Mouse (Mus musculus): Measurements from ENCODE around the gene Creb3l4. TPM values are rescaled to one million over a fixed set of nuclear protein-coding genes. Genes with fewer than 3 reads are reported as not detected.

Creb3l4 gene
- polyA plus RNA-seq, 1 experiment from 2014 or later = 12.9 TPM

- H3K4me2 ChIP-seq = peak overlapping the region; percentile 88
- H3K36me3 ChIP-seq = peaks cover 52% of the 10 kb centered on the region
- 83% methylated on average over 13 of the region's 13 CpGs for WGBS
- H3K4me1 ChIP-seq (replicated peaks) = peaks cover 20% of the 10 kb centered on the region
- ATAC-seq (ENCODE audit: insufficient number of reproducible peaks, insufficient read depth, low FRiP score, low TSS enrichment, low read depth) = no peak
- no peak overlapping the region for H3K27ac ChIP-seq
- H3K9ac ChIP-seq (replicated peaks) = 0 out of 2 replicates have a peak overlapping the region, but pooled peaks have one; percentile 81
- peak overlapping the region; percentile 76 for H3K4me3 ChIP-seq (replicated peaks)
- no peaks in the 10 kb centered on the region for H3K9me3 ChIP-seq
- no peaks in the 10 kb centered on the region for H3K27me3 ChIP-seq
Observed at GRCm38 (mm10) chr3:90211475-90212398, 31.6 kb downstream of the Creb3l4 start.

GRCm38 (mm10) chr3:90209908-90210566 is 33.3 kb downstream of the Creb3l4 start:
- Histone ChIP-seq H3K4me3 (replicated peaks) (no peak overlapping the region), H3K36me3 (peaks cover 52% of the 10 kb centered on the region), H3K27ac (no peak overlapping the region), H3K9ac (replicated peaks) (no peak overlapping the region), H3K9me3 (no peaks in the 10 kb centered on the region), H3K4me2 (no peak overlapping the region), H3K27me3 (no peaks in the 10 kb centered on the region), H3K4me1 (replicated peaks) (peaks cover 20% of the 10 kb centered on the region)
- no peak for ATAC-seq (ENCODE audit: insufficient number of reproducible peaks, insufficient read depth, low FRiP score, low TSS enrichment, low read depth)
- WGBS = 94% methylated on average over 5 of the region's 5 CpGs

- H3K4me2 ChIP-seq = no peak overlapping the region
- no peak overlapping the region for H3K27ac ChIP-seq
- no peak overlapping the region for H3K9ac ChIP-seq (replicated peaks)
- peaks cover 52% of the 10 kb centered on the region for H3K36me3 ChIP-seq
- H3K4me3 ChIP-seq (replicated peaks) = no peak overlapping the region
- ATAC-seq (ENCODE audit: insufficient number of reproducible peaks, insufficient read depth, low FRiP score, low TSS enrichment, low read depth) = no peak
- H3K27me3 ChIP-seq = no peaks in the 10 kb centered on the region
- peaks cover 15% of the 10 kb centered on the region for H3K4me1 ChIP-seq (replicated peaks)
- 80% methylated on average over 2 of the region's 2 CpGs for WGBS
- no peaks in the 10 kb centered on the region for H3K9me3 ChIP-seq
Observed at GRCm38 (mm10) chr3:90208662-90209061, 34.6 kb downstream of the Creb3l4 start.

GRCm38 (mm10) chr3:90204582-90204981 is 38.7 kb downstream of the Creb3l4 start:
- H3K4me3 ChIP-seq (replicated peaks) = no peak overlapping the region
- no peak overlapping the region for H3K4me2 ChIP-seq
- WGBS = 91% methylated on average over 2 of the region's 2 CpGs
- H3K36me3 ChIP-seq = peaks cover 22% of the 10 kb centered on the region
- no peaks in the 10 kb centered on the region for H3K27me3 ChIP-seq
- no peak overlapping the region for H3K27ac ChIP-seq
- no peaks in the 10 kb centered on the region for H3K9me3 ChIP-seq
- H3K4me1 ChIP-seq (replicated peaks) = no peaks in the 10 kb centered on the region
- H3K9ac ChIP-seq (replicated peaks) = no peak overlapping the region
- ATAC-seq (ENCODE audit: insufficient number of reproducible peaks, insufficient read depth, low FRiP score, low TSS enrichment, low read depth) = no peak

GRCm38 (mm10) chr3:90203619-90204018 is 39.7 kb downstream of the Creb3l4 start:
- peaks cover 12% of the 10 kb centered on the region for H3K36me3 ChIP-seq
- H3K4me3 ChIP-seq (replicated peaks) = no peak overlapping the region
- H3K27me3 ChIP-seq = no peaks in the 10 kb centered on the region
- H3K27ac ChIP-seq = no peak overlapping the region
- 78% methylated on average over 5 of the region's 5 CpGs for WGBS
- no peaks in the 10 kb centered on the region for H3K4me1 ChIP-seq (replicated peaks)
- H3K4me2 ChIP-seq = no peak overlapping the region
- H3K9me3 ChIP-seq = no peaks in the 10 kb centered on the region
- ATAC-seq (ENCODE audit: insufficient number of reproducible peaks, insufficient read depth, low FRiP score, low TSS enrichment, low read depth) = no peak
- no peak overlapping the region for H3K9ac ChIP-seq (replicated peaks)

- Histone ChIP-seq H3K27ac (no peak overlapping the region), H3K4me2 (no peak overlapping the region), H3K9me3 (no peaks in the 10 kb centered on the region), H3K27me3 (no peaks in the 10 kb centered on the region), H3K36me3 (peaks cover 5% of the 10 kb centered on the region), H3K4me1 (replicated peaks) (no peaks in the 10 kb centered on the region), H3K4me3 (replicated peaks) (no peak overlapping the region), H3K9ac (replicated peaks) (no peak overlapping the region)
- 64% methylated on average over 1 of the region's 1 CpGs for WGBS
- ATAC-seq (ENCODE audit: insufficient number of reproducible peaks, insufficient read depth, low FRiP score, low TSS enrichment, low read depth) = no peak
Observed at GRCm38 (mm10) chr3:90202884-90203283, 40.4 kb downstream of the Creb3l4 start.

GRCm38 (mm10) chr3:90197548-90197947 is 45.8 kb downstream of the Creb3l4 start:
- Histone ChIP-seq H3K4me2 (no peak overlapping the region), H3K27me3 (no peaks in the 10 kb centered on the region), H3K4me3 (replicated peaks) (no peak overlapping the region), H3K36me3 (no peaks in the 10 kb centered on the region), H3K4me1 (replicated peaks) (0 out of 2 replicates have a peak, but pooled peaks cover 4% of the 10 kb centered on the region), H3K9ac (replicated peaks) (no peak overlapping the region), H3K27ac (no peak overlapping the region), H3K9me3 (no peaks in the 10 kb centered on the region)
- WGBS = 69% methylated on average over 1 of the region's 1 CpGs
- ATAC-seq (ENCODE audit: insufficient number of reproducible peaks, insufficient read depth, low FRiP score, low TSS enrichment, low read depth) = no peak

- H3K4me1 ChIP-seq (replicated peaks) = 0 out of 2 replicates have a peak, but pooled peaks cover 11% of the 10 kb centered on the region
- no peaks in the 10 kb centered on the region for H3K27me3 ChIP-seq
- H3K36me3 ChIP-seq = no peaks in the 10 kb centered on the region
- no peak overlapping the region for H3K4me2 ChIP-seq
- H3K27ac ChIP-seq = no peak overlapping the region
- no peak for ATAC-seq (ENCODE audit: insufficient number of reproducible peaks, insufficient read depth, low FRiP score, low TSS enrichment, low read depth)
- H3K9ac ChIP-seq (replicated peaks) = no peak overlapping the region
- no peak overlapping the region for H3K4me3 ChIP-seq (replicated peaks)
- WGBS = 83% methylated on average over 1 of the region's 1 CpGs
- H3K9me3 ChIP-seq = no peaks in the 10 kb centered on the region
Observed at GRCm38 (mm10) chr3:90195644-90196043, 47.7 kb downstream of the Creb3l4 start.

- H3K36me3 ChIP-seq = no peaks in the 10 kb centered on the region
- no peaks in the 10 kb centered on the region for H3K27me3 ChIP-seq
- H3K9ac ChIP-seq (replicated peaks) = no peak overlapping the region
- WGBS = 30% methylated on average over 4 of the region's 4 CpGs
- ATAC-seq (ENCODE audit: insufficient number of reproducible peaks, insufficient read depth, low FRiP score, low TSS enrichment, low read depth) = no peak
- no peak overlapping the region for H3K27ac ChIP-seq
- no peak overlapping the region for H3K4me2 ChIP-seq
- no peaks in the 10 kb centered on the region for H3K9me3 ChIP-seq
- H3K4me3 ChIP-seq (replicated peaks) = no peak overlapping the region
- 0 out of 2 replicates have a peak, but pooled peaks cover 11% of the 10 kb centered on the region for H3K4me1 ChIP-seq (replicated peaks)
Observed at GRCm38 (mm10) chr3:90194759-90195158, 48.6 kb downstream of the Creb3l4 start.

- 83% methylated on average over 11 of the region's 11 CpGs for WGBS
Observed at GRCm38 (mm10) chr3:90190859-90191510, 52.3 kb downstream of the Creb3l4 start.

More at GRCm38 (mm10) chr3:90190859-90191510, 52.3 kb downstream of the Creb3l4 start:
- no peaks in the 10 kb centered on the region for H3K36me3 ChIP-seq
- H3K27me3 ChIP-seq = no peaks in the 10 kb centered on the region
- no peak overlapping the region for H3K9ac ChIP-seq (replicated peaks)
- no peak overlapping the region for H3K4me3 ChIP-seq (replicated peaks)
- H3K27ac ChIP-seq = no peak overlapping the region
- H3K4me1 ChIP-seq (replicated peaks) = 0 out of 2 replicates have a peak, but pooled peaks cover 11% of the 10 kb centered on the region
- H3K4me2 ChIP-seq = no peak overlapping the region
- no peaks in the 10 kb centered on the region for H3K9me3 ChIP-seq
- no peak for ATAC-seq (ENCODE audit: insufficient number of reproducible peaks, insufficient read depth, low FRiP score, low TSS enrichment, low read depth)

Data from limb, embryonic 12.5 days (tissue).